Mouse (Mus musculus): ENCODE data around the gene Pam.

Pam gene

DNA sequence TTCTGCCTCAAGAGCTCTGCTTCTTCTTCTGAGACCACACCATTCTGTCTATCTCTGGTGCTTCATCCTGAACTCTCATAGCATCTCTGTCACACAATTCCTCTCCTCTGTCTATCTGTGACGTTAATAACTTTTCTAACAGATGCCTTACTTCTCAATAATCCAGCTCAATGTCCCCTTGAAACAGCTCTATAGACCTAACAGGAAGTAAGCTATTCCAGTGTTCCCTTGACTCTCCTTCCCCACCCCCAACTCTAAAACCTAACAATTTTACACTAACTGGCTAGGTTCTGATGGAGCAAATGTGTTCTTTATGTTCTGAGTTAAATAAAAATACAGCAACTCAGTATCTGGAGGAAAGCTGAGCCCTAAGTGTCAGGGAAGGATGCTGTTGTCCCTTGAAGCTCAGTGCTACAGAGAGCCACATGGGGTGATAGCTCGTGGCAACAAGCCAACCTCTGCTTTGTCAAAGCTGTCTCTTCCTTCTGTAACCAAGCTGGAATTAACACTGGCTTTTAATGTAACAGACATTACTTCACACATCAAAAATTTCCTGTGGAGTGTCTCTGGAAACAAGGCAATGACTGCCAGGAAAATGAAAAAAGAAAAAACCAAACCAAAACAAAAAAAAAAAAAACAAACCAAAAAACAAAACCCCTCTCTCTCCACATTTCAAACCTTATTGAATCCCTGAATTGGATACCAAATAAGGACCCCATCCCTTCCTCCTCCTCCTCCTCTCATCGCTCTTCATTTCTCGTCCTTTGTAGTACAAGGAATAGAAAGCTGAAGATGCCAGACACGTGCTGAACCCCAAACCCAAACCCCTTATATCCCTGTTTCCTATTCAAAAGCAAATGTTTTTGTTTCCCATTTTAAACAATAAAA lies 261.7 kb downstream of the Pam start:
- in situ Hi-C loops (cut with MboI, MseI) = no loop called here

DNA sequence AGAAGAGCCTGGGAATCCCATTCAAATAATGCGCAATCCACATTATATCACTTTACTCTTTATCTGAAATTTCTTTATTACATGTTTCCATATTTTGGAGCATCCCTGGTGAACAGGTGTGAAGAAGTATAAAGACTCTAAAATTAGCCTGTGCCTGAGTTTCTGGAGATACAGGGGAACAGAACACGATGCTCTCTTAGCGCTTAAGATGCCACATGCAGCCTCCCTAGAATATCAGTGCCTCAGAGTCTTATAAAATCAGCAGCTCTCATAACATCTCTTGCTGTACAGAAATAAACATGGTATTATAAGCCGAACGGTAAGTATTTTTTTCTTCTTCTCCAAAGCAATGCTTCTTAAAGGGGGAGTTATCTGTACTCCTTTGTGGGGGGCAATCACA lies 267.4 kb downstream of the Pam start:
- in situ Hi-C loops (cut with MboI, MseI) = no loop called here

- in situ Hi-C loops (cut with MboI, MseI) = no loop called here
Observed at GRCm38 (mm10) chr1:97827566-97827965, 267.9 kb downstream of the Pam start.

- in situ Hi-C loops (cut with MboI, MseI) = loop anchor here (25.0 kb wide), 1 partner anchor 339 kb away; no protein-coding TSS in a partner anchor
Observed at GRCm38 (mm10) chr1:97822904-97823303, 272.5 kb downstream of the Pam start.

- in situ Hi-C loops (cut with MboI, MseI) = loop anchor here (25.0 kb wide), 1 partner anchor 340 kb away; no protein-coding TSS in a partner anchor
Observed at GRCm38 (mm10) chr1:97822203-97822602, 273.2 kb downstream of the Pam start.

GRCm38 (mm10) chr1:97821282-97821681 lies 274.2 kb downstream of the Pam start:
- in situ Hi-C loops (cut with MboI, MseI) = loop anchor here (25.0 kb wide), 1 partner anchor 341 kb away; no protein-coding TSS in a partner anchor

DNA sequence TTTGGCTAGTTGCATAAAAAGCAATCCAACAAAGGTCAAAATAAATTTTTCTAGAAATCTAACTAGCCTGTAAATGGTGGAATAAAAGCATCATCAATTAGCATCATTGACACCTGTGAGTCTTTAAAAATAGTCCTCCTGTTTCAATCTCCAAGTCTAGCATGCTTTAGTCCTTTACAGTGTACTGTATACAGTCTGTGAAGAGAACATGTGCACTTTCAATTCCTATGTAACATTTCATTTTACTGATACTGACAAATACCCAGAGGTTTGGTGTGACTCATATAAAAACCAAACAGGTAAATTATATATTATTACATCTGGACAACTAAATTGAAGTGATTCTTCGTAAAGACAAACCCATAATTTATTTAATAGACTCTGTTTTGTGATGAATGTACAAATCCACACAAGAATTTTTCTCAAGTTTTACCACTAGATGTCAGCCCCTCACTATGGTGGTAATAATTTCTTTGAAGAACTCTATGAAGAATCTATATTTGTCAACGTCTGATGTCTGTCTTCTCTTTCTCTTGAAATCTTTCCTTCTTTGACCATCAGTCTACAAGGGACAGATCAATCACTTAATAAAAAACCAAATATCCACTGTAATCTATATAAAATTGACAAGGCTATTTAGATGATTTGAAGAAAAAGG lies 286.1 kb downstream of the Pam start:
- in situ Hi-C loops (cut with MboI, MseI) = loop anchor here (5.0 to 25.0 kb wide), 2 partner anchors 353 to 533 kb away; no protein-coding TSS in a partner anchor

DNA sequence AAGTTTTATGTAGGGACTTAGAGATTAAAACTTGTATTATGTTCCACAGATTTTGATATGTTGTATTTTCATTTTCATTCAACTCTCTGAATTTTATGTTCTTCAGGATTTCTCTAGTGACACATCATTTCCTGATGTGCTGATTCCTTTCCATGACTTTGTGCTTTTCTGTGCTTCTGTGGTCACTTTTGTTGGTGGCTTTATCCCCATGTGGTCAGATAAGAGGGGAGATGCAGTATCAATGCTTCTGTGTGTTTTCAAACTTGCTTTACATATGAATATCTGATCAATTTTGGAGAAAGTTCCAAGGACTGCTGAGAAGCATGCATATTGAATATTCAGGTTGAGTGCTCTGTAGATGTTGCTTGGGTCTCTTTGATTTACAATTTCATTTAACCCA lies 290.9 kb downstream of the Pam start:
- in situ Hi-C loops (cut with MboI, MseI) = loop anchor here (25.0 kb wide), 1 partner anchor 358 kb away; no protein-coding TSS in a partner anchor

GRCm38 (mm10) chr1:97802207-97802902 lies 293.1 kb downstream of the Pam start:
- in situ Hi-C loops (cut with MboI, MseI) = loop anchor here (25.0 kb wide), 1 partner anchor 360 kb away; no protein-coding TSS in a partner anchor

DNA sequence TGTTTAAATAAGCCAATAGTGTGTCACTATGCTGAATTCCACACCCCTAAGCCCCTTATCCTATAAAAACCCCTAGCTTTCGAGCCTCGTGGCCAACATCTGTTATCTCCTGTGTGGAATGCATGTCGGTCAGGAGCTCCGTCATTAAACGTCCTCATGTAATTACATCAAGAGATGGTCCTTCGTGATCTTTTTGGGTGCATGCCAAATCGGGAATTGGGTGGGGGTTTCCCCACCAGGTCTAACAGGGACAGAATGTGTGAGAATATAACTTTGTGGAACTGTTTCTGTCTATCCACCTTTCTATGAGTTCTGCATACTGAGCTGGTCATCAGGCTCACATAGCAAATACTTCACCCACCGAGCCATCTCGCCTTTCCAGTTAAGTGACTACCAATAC lies 299.5 kb downstream of the Pam start:
- in situ Hi-C loops (cut with MboI, MseI) = no loop called here

- in situ Hi-C loops (cut with MboI, MseI) = no loop called here
Observed at GRCm38 (mm10) chr1:97794110-97794509, 301.3 kb downstream of the Pam start.

- in situ Hi-C loops (cut with MboI, MseI) = no loop called here
Observed at GRCm38 (mm10) chr1:97788490-97788889, 307.0 kb downstream of the Pam start.

- in situ Hi-C loops (cut with MboI, MseI) = no loop called here
Observed at GRCm38 (mm10) chr1:97787674-97788073, 307.8 kb downstream of the Pam start.

GRCm38 (mm10) chr1:97785685-97786393 lies 309.6 kb downstream of the Pam start:
- in situ Hi-C loops (cut with MboI, MseI) = no loop called here

- in situ Hi-C loops (cut with MboI, MseI) = no loop called here
Observed at GRCm38 (mm10) chr1:97784928-97785327, 310.5 kb downstream of the Pam start.

DNA sequence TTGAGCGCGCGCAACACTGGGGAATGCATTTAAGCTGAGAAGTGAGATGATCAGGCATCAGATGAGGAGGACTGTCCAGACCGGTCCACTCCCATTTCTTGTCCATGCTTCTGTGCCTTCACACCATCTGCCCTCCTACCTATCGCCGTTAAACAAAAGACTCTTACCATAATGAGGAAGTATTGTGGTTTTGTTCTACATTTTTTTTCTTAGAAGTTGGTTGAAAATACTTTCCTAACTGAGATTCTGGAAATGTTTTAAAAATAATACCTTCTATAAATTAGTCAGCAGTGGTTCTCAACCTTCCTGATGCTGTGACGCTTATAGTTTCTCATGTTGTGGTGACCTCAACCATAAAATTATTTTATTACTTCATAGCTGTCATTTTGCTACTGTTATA lies 313.8 kb downstream of the Pam start:
- in situ Hi-C loops (cut with MboI, MseI) = no loop called here

- in situ Hi-C loops (cut with MboI, MseI) = no loop called here
Observed at GRCm38 (mm10) chr1:97773973-97774372, 321.5 kb downstream of the Pam start.

DNA sequence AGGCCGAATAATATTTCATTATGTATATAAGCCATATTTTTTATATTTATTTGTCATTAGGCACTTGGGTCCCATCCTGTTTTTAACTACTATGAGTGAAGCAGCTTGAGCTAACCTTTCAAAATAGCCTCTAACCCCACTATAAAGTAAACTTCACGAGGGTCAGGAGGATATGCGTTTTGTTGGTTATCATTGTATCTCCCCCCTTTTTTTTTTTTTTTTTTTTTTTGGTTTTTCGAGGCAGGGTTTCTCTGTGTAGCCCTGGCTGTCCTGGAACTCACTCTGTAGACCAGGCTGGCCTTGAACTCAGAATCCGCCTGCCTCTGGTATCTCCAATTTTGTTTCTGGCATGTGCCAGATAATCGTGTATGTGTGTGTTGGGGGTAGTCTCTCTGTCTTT lies 322.1 kb downstream of the Pam start:
- in situ Hi-C loops (cut with MboI, MseI) = no loop called here

DNA sequence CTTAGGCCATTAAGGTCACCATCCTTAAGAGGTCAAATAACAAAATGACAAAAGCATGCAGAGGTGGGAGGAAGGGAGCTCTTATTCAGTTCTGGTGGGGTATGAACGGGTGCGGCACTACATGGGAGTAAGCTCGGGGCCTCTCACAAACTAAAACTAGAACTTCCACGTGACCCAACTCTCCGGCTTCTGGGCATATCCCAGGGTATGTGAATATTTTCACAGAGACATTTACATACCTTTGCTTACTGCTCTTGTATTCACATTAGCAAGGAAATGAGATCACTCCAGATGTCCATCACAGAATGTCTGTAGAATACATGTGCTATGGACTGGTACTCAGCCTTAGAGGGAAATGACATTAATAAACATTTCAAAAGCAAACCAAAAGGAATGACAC lies 323.7 kb downstream of the Pam start:
- in situ Hi-C loops (cut with MboI, MseI) = no loop called here

- in situ Hi-C loops (cut with MboI, MseI) = no loop called here
Observed at GRCm38 (mm10) chr1:97771118-97771517, 324.3 kb downstream of the Pam start.

All from T-helper 2 cell (primary cell).